Mouse (Mus musculus) skeletal muscle tissue, postnatal 0 days (tissue): ENCODE results near the gene Cacng6. TPM values are rescaled to one million over a fixed set of nuclear protein-coding genes. Genes with fewer than 3 reads are reported as not detected.

ENCODE experiments used
- microRNA-seq, 2 experiments: library from miRNA; unstranded; fragments of <30 nt; microRNA quantifications; one replicate each; pipeline ENCODE4; 2016
- polyA plus RNA-seq: library from polyadenylated mRNA; unstranded; fragments of >200 nt; fragmentation: Nextera tagmentation; extraction: Ambion mirVana; gene quantifications from 2 replicates; pipeline ENCODE4 v1.2.1, GENCODE M21; 2015

Cacng6 gene
- 97.3 and 101 TPM in 2 replicates for polyA plus RNA-seq

GRCm38 (mm10) chr7:3423895-3424294, at the start of gene Cacng6:
TSS of gene Cacng6 (plus strand) at chr7:3424195.

GRCm38 (mm10) chr7:3390413-3391080, 33.4 kb upstream of the Cacng6 start, which contains the start of gene Cacng8:
TSS of gene Cacng8 (plus strand) at chr7:3390683.

Small RNAs within 50 kb of the gene (microRNA-seq; reads per million reads assigned to microRNA genes)
- 1.3 to 3.6 reads per million in 2 experiments for gene Gm23450

Other genes with a start within 250 kb of the Cacng6 start
- 0.04 and 0.05 TPM in 2 replicates for gene Nlrp12, start 174.5 kb upstream of the Cacng6 start, polyA plus RNA-seq
- gene Myadm, start 135.1 kb upstream of the Cacng6 start, polyA plus RNA-seq: 124 and 140 TPM in 2 replicates
- 0.22 and 0.99 TPM in 2 replicates for gene Prkcg, start 135.0 kb upstream of the Cacng6 start, polyA plus RNA-seq
- 0.50 and 0.56 TPM in 2 replicates for gene Cacng7, start 91.2 kb upstream of the Cacng6 start, polyA plus RNA-seq
- 0.27 TPM in 1 of 2 replicates, not detected in the other for gene Cacng8, start 33.5 kb upstream of the Cacng6 start, polyA plus RNA-seq
- gene Tarm1, start 78.4 kb downstream of the Cacng6 start, polyA plus RNA-seq: 0.30 and 0.50 TPM in 2 replicates
- 0.11 and 0.63 TPM in 2 replicates for gene Oscar, start 192.0 kb downstream of the Cacng6 start, polyA plus RNA-seq
- 587 and 742 TPM in 2 replicates for gene Ndufa3, start 193.2 kb downstream of the Cacng6 start, polyA plus RNA-seq
- 17.1 and 22.7 TPM in 2 replicates for gene Tfpt, start 205.7 kb downstream of the Cacng6 start, polyA plus RNA-seq
- gene Prpf31, start 205.8 kb downstream of the Cacng6 start, polyA plus RNA-seq: 32.9 and 39.9 TPM in 2 replicates
- gene Cnot3, start 221.1 kb downstream of the Cacng6 start, polyA plus RNA-seq: 19.8 and 23.6 TPM in 2 replicates
- gene Leng1, start 241.6 kb downstream of the Cacng6 start, polyA plus RNA-seq: 21.7 and 23.7 TPM in 2 replicates